Mouse (Mus musculus) heart, embryonic 14.5 days (tissue): ENCODE measurements around the gene Def6. TPM values are rescaled to one million over a fixed set of nuclear protein-coding genes. Genes with fewer than 3 reads are reported as not detected.

Source experiments
- ATAC-seq: fragments of 200-750 bp; cut with Nextera tagmentation; 2 replicates; pipeline ENCODE4 v1.8.0; 2017; ENCODE audit warnings: low read depth, moderate TSS enrichment; ENCODE audit not compliant: insufficient number of reproducible peaks, insufficient read depth, low FRiP score
- H3K27ac ChIP-seq, 2 experiments: fragments of 200-500 bp in 1 of 2; fragments of 300-500 bp in 1 of 2; sonication (generic) in 1 of 2; replicated peaks in 1 of 2; 2 replicates each; pipeline ENCODE4 v1.5.1; 2012 to 2014; ENCODE audit warnings: low read depth in 2 of 2, low read length in 2 of 2, control low read depth in 1 of 2, mild to moderate bottlenecking in 1 of 2, mixed read lengths in 1 of 2; ENCODE audit not compliant: control insufficient read depth in 1 of 2, insufficient read depth in 1 of 2
- H3K27me3 ChIP-seq: fragments of 300-500 bp; sonication (generic); 2 replicates; pipeline ENCODE4 v1.6.1; 2014; ENCODE audit warnings: mild to moderate bottlenecking, low read length, control low read depth; ENCODE audit not compliant: control insufficient read depth, insufficient read depth
- H3K36me3 ChIP-seq: fragments of 300-500 bp; sonication (generic); 2 replicates; pipeline ENCODE4 v1.6.1; 2014; ENCODE audit warnings: mild to moderate bottlenecking, control low read depth, low read length, mixed read lengths; ENCODE audit not compliant: control insufficient read depth, insufficient read depth
- H3K4me1 ChIP-seq, 2 experiments: fragments of 200-500 bp in 1 of 2; fragments of 300-500 bp in 1 of 2; sonication (generic) in 1 of 2; 2 replicates each; pipeline ENCODE4 v1.6.1; 2012 to 2014; ENCODE audit warnings: low read length in 2 of 2, control low read depth in 1 of 2, mixed read lengths in 1 of 2; ENCODE audit not compliant: control insufficient read depth in 2 of 2, insufficient read depth in 2 of 2
- H3K4me2 ChIP-seq: fragments of 300-500 bp; sonication (generic); 2 replicates; pipeline ENCODE4 v1.6.1; 2014; ENCODE audit warnings: mild to moderate bottlenecking, low read length
- H3K4me3 ChIP-seq, 2 experiments: fragments of 200-500 bp in 1 of 2; fragments of 300-500 bp in 1 of 2; sonication (generic) in 1 of 2; 2 replicates each; pipeline ENCODE4 v1.5.1; 2012 to 2014; ENCODE audit warnings: low read length in 2 of 2, mild to moderate bottlenecking in 2 of 2, control low read depth in 1 of 2, low read depth in 1 of 2, moderate library complexity in 1 of 2; ENCODE audit not compliant: control insufficient read depth in 1 of 2, insufficient read depth in 1 of 2
- H3K9ac ChIP-seq: fragments of 300-500 bp; sonication (generic); 2 replicates; pipeline ENCODE4 v1.6.1; 2014; ENCODE audit warnings: mild to moderate bottlenecking, low read length
- H3K9me3 ChIP-seq: fragments of 300-500 bp; sonication (generic); 2 replicates; pipeline ENCODE4 v1.6.1; 2016; ENCODE audit warnings: low read length, control low read depth; ENCODE audit not compliant: control insufficient read depth
- WGBS: fragments of 180-500 bp; shearing (Covaris S2); extraction: QIAGEN DNeasy Blood & Tissue Kit; methylation state at CpG from one replicate; pipeline ENCODE4 v1.1.7; 2014; 5-methylcytosine and 5-hydroxymethylcytosine counted together
- polyA plus RNA-seq: library from polyadenylated mRNA; unstranded; fragments of >200 nt; fragmentation: Nextera tagmentation; extraction: Ambion mirVana; gene quantifications from 2 replicates; pipeline ENCODE4 v1.2.1, GENCODE M21; 2014

Gene Def6
- polyA plus RNA-seq, 1 experiment from 2014 or later, result 1.5 TPM

DNA sequence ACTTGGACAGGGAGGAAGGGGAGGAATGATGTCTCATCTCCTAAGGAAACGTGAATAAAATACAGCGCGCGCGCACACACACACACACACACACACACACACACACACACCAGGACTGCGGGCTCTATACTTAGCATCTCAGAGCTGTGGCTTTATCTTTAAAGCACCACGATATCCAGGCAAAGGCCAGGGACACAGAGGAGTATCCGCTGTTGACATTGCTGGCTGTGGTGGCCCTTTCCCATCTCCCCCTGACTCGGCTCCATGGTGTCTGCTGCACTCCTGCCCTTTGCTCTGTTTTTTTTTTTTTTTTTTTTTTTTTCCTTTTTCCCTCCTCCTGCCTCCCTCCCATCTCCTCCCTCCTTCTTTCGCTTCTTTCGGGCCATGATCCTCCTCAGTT lies 54.2 kb downstream of the Def6 start:
- Histone ChIP-seq H3K4me1 (peaks cover 15 to 23% of the 10 kb centered on the region in 2 experiments; a peak in 3 of 4 replicates), H3K9me3 (0 out of 2 replicates have a peak, but pooled peaks cover 3% of the 10 kb centered on the region), H3K9ac (0 out of 2 replicates have a peak overlapping the region, but pooled peaks have one; percentile 8), H3K36me3 (no peaks in the 10 kb centered on the region), H3K27me3 (no peaks in the 10 kb centered on the region), H3K4me3 (no peak overlapping the region), H3K27ac (peak overlapping the region in 1 of 2 experiments; percentile 53; a peak in 1 of 4 replicates), H3K4me2 (no peak overlapping the region)
- ATAC-seq, result peak; percentile 54; the same call in 1 of the 2 replicates
- 28% methylated on average over 11 of the region's 11 CpGs for WGBS

DNA sequence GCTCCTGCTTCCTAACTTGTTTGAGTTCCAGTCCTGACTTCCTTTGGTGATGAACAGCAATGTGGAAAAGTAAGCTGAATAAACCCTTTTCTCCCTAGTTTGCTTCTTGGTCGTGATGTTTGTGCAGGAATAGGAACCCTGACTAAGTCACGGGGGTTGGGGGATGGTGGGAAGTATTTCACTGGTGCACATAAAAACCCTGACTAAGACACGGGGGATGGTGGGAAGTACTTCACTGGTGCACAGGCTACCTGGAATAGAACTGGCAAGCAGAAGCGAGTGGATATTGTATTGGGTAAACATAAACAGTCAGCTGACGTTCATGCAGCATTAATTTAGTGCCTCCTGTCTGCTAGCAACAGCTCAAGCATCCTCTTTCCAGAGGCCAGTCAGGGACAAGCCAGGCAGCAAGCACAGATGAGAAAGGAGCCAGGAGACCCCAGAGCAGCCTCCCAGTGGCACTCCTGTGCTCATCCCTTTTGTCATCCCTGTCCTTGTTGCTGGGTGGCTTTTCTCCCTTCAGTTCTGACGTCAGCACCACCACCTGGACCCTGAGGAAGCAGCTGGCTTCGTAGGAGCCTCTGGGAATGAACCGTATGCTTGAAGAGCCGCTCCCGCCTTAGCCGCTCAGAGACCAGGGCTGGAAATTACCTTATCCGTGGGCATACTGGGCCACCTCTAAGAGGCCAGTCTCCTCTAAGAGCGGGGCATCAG lies 55.8 kb downstream of the Def6 start:
- H3K36me3 ChIP-seq, result no peaks in the 10 kb centered on the region
- ATAC-seq, result no peak

DNA sequence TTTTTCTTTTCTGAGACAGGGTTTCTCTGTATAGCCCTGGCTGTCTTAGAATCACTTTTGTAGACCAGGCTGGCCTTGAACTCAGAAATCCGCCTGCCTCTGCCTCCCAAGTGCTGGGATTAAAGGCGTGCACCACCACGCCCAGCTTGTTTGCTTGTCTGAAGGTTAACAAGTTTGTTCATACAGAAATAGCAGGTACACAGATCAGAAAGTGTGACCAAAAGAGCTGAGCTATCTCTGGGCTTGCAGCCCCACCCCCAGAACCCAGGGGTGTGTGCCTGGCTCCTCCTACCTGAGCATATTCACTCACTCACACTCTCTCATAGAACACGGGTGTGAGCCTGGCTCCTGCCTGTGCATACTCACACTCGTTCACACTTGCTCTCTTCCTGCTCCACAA lies 59.7 kb downstream of the Def6 start:
- ATAC-seq, result no peak
- Histone ChIP-seq H3K4me3 (no peak overlapping the region), H3K9ac (no peak overlapping the region), H3K36me3 (no peaks in the 10 kb centered on the region), H3K4me2 (no peak overlapping the region), H3K9me3 (no peaks in the 10 kb centered on the region), H3K27ac (no peak overlapping the region), H3K27me3 (no peaks in the 10 kb centered on the region), H3K4me1 (peaks cover 1 to 3% of the 10 kb centered on the region in 2 experiments; a peak in 3 of 4 replicates)
- WGBS, result 75% methylated on average over 5 of the region's 5 CpGs

More for the DNA sequence above, 55.8 kb downstream of the Def6 start:
- Histone ChIP-seq H3K9ac (no peak overlapping the region), H3K9me3 (0 out of 2 replicates have a peak, but pooled peaks cover 3% of the 10 kb centered on the region), H3K4me2 (no peak overlapping the region), H3K4me1 (peaks cover 9 to 12% of the 10 kb centered on the region in 2 experiments; a peak in 3 of 4 replicates), H3K4me3 (no peak overlapping the region), H3K27ac (no peak overlapping the region), H3K27me3 (no peaks in the 10 kb centered on the region)
- WGBS, result 66% methylated on average over 13 of the region's 13 CpGs

DNA sequence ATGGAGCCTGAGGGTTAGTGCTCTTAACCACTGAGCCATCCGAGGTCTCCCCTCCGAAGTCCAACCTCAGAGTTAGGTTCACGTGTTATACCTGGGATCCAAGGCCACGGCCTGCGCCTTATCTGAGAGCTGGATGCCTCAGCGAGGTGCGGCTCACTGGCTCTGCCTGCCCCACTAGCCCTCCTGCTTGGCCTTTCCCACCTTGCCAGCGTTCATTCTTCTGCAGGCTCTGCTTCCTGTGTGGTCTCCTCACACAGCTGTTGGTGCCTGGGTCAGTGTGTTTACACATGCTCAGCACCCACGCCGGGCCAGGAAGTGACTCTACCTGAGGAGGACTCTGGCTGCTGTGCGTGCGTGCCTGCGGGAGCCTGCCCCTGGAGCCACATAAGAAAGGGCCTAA lies 62.6 kb downstream of the Def6 start:
- no peak overlapping the region for H3K9ac ChIP-seq
- no peak for ATAC-seq
- 62% methylated on average over 13 of the region's 13 CpGs for WGBS
- H3K4me1 ChIP-seq, result peaks cover 5 to 7% of the 10 kb centered on the region in 2 experiments
- no peaks in the 10 kb centered on the region for H3K36me3 ChIP-seq
- no peak overlapping the region for H3K4me2 ChIP-seq
- no peaks in the 10 kb centered on the region for H3K9me3 ChIP-seq
- H3K27me3 ChIP-seq, result no peaks in the 10 kb centered on the region
- H3K27ac ChIP-seq, result no peak overlapping the region
- no peak overlapping the region for H3K4me3 ChIP-seq

DNA sequence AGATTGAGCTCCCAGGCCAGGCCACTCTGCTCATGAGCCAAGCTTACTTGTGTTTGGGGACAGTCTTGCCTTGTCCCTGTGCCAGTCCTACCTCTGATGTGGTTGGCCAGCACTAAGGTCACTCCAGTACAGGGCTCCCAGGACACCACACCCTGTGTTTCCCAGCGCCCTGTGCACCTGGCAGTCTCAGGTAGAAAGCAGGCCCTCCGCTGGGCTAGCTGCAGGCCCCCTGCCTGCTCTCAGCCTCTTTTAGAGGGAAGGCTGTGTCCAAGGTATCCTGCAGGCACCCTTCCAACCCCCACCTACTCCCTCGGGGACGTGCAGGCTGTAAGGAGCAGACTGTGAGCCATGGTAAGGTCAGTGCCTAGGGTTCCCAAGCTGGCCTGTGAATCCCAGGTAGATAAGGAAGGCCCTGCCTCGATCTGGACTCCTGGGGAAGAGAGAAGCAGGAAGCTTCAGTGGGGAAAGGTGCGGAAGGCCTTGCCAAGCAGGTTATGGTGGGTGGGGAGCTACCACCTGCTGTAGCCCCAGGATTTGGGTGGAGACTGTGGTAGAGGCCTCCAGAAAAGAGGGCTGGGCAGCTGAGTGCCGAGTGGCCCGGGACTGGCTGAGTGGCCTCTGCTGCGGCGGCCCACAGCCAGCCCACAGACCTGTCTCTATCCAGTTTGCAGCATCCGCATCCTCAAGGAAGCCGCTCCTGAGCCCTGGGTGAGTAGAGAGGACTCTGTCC lies 64.1 kb downstream of the Def6 start:
- Histone ChIP-seq H3K4me2 (no peak overlapping the region), H3K27me3 (no peaks in the 10 kb centered on the region), H3K4me1 (peaks cover 5 to 7% of the 10 kb centered on the region in 2 experiments), H3K4me3 (no peak overlapping the region), H3K27ac (no peak overlapping the region), H3K36me3 (no peaks in the 10 kb centered on the region), H3K9ac (no peak overlapping the region), H3K9me3 (no peaks in the 10 kb centered on the region)
- no peak for ATAC-seq
- WGBS, result 82% methylated on average over 11 of the region's 12 CpGs

DNA sequence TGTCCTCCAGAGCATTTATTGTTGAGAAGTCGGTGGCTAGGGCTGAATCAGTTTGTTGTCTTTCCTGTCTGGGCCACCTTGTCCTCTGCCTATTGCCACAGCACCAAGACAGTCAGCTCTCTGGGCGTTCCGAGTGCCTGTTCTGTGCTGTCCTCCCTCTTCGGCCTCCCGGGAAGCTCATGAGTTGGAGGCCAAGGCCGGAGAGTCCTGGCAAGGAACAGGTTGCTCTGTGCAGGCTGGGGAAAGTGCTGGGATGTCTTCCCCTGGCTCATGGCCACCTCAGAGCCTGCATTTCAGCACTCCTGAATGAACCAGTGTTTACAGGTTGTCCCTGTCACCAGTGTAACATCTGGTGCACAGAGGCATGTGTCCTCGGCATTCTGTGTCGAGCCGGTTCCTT lies 64.7 kb downstream of the Def6 start:
- Histone ChIP-seq H3K36me3 (no peaks in the 10 kb centered on the region), H3K4me1 (peaks cover 5 to 7% of the 10 kb centered on the region in 2 experiments), H3K4me3 (no peak overlapping the region), H3K27ac (no peak overlapping the region), H3K27me3 (no peaks in the 10 kb centered on the region), H3K9me3 (no peaks in the 10 kb centered on the region), H3K4me2 (no peak overlapping the region), H3K9ac (no peak overlapping the region)
- 66% methylated on average over 9 of the region's 9 CpGs for WGBS
- peak; percentile 4; the same call in 1 of the 2 replicates for ATAC-seq

DNA sequence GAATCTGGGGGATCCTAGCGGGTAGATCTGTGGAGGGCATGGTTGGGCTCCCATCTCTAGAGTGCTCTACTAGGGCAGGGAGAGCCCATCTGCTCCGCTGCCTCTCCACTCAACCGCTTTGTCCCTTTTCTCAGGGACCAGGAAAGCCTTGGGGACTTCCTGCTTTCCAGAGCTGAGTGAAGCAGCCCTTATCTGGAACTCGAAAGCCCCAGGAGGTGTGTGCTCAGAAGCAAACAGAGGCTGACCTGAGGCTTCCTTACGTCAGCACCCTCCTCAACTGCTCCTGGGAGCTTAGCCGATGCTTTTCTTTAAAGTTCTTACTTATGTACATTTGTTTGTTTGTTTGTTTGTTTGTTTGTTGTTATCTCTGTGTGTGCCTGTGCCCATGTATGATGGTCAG lies 65.3 kb downstream of the Def6 start:
- Histone ChIP-seq H3K9me3 (no peaks in the 10 kb centered on the region), H3K4me3 (no peak overlapping the region), H3K27me3 (no peaks in the 10 kb centered on the region), H3K9ac (peak overlapping the region; percentile 30; the same call in 1 of the 2 replicates), H3K4me1 (peaks cover 5 to 7% of the 10 kb centered on the region in 2 experiments), H3K36me3 (no peaks in the 10 kb centered on the region), H3K27ac (no peak overlapping the region), H3K4me2 (no peak overlapping the region)
- ATAC-seq, result no peak
- 40% methylated on average over 6 of the region's 6 CpGs for WGBS
